Mouse (Mus musculus): ENCODE measurements around the gene Klhdc2.
A peak's percentile ranks its signal among the peaks of the same experiment; 100 is the strongest.

Klhdc2 gene

DNA sequence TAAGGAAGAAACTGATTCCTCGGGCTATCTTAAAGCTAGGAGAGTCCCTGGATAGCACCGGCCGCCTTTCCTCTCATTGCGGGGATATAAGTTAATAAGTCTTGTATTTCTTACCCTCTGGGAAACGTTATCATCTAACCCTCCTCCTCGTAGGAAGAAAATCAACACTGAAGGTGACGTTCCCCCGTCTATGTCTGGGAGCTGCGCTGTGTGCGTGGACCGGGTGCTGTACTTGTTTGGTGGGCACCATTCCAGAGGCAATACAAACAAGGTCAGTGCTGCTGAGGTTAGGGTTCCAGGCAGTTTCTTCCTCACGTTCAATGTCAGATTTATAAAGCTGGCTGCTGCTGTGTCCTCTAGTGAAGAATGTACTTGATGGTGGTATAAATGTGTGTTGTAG, 5.7 kb downstream of the Klhdc2 start:
- DNase-seq = no peak

GRCm38 (mm10) chr12:69304051-69304450, 7.6 kb downstream of the Klhdc2 start:
- no peak for DNase-seq

DNA sequence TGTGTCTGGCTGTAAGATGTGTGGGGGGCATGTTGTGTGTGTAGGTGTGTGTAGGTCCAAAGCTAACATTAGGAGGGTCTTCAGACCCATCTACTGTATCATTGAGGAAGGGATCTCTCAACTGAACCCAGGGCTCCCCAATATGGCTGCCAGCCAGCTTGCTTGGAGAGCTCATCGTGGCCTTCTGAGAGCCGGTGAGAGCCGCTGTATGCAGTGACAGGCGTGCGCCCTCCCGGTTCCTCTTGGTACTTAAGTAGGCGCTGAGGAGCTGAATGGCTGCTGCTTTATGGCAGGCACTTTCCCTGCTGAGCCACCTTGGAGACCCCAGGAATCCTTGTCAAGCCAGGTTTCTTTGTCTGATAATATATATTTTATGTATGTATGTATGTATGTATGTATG, 9.9 kb downstream of the Klhdc2 start:
- no peak for DNase-seq

DNA sequence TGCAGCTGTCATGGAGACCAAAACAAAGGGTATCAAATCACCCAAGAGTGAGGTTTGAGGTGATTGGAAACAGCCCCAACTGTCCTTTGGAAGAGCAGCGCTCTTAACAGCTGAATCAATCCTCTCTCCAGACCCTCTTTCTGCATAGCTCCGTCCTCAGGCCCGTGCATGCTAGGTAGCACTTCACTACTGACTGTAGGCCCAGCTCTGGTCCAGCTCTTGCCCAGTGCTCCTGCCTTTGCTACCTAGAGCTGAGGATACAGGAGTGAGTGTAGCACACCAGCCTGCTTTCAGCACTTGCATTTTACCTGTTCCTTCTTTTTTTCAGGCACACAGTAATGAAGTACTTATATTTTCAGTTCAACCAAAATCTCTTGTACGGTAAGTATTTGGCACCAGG, 13.2 kb downstream of the Klhdc2 start:
- no peak for DNase-seq

- no peak for DNase-seq
Measured at GRCm38 (mm10) chr12:69318431-69318830, 21.9 kb downstream of the Klhdc2 start.

DNA sequence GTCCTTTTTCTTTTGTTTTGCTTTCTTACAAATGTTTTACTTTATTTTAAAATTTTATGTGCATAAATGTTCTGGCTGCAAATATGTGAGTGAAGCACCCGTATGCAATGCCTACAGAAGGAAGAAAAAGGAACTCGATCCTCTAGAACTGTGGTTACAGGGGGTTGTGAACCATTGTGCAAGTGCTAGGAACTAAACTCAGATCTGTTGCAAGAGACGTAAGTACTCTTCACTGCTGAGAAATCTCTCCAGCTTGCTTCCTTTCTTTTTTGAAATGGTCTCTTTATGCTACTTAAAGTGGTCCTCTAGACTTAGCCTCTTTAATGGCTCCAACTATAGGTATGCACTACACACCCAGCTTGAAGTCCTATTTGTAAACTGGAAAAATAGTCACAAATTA, 34.7 kb downstream of the Klhdc2 start:
- DNase-seq = no peak

- no peak for DNase-seq
Measured at GRCm38 (mm10) chr12:69332147-69332546, 35.7 kb downstream of the Klhdc2 start.

DNA sequence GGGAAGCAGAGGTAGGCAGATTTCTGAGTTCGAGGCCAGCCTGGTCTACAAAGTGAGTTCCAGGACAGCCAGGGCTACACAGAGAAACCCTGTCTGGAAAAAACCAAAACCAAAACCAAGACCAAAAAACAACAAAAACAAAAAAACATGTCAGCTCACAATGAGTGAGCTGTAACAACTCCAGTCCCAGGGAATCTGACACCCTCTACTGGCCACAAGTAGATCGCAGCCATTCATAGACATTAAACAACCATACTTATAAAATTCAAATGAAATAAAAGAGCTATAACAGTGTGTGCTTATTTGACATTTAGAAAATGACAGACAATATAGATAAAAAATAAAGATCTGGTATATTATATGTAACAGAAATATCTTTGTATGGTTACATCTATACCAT, 37.1 kb downstream of the Klhdc2 start:
- peak; percentile 38 to 53 for DNase-seq

GRCm38 (mm10) chr12:69349928-69350327, 53.4 kb downstream of the Klhdc2 start:
- no peak for DNase-seq

GRCm38 (mm10) chr12:69351685-69352084, 55.2 kb downstream of the Klhdc2 start:
- DNase-seq = no peak

DNA sequence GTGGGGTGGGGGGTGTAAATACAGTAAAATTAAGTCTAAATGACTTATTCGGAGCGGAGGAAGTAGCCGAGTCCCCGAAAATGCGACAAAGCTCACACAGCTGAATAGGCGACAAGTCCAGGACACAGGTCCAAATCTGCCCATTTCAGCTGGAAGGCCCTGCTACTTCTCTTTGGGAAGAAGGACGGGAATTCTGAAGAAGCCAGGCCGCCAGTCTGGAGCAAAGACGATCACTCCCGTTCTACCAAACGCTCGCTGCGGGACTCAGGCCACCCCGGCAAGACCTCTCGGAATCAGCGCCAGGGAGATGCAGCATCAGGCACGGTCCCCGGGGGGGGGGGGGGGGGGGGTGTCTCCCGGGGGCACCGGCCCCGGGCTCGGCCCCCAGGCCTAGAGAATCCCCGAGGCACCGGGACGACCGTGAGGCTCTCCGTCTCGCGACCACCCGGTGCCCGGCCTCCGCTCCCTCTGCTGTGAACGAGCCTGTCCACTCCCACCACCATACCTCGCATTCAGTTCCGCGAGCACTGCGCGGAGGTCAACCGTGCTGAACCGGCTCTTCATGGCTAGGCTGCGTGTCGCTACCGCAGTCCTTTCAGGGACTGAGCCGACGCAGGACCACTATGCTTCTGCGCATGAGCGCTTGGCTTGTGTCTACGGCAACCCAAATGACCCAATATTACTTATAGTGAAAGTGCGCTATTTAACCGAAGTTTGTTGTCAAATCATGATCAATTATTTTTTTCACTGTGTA, 60.2 kb downstream of the Klhdc2 start, which contains the start of gene Nemf:
Nemf (minus strand) TSS at position 620 of the 754 bp plus-strand sequence.
- DNase-seq = peak; percentile 87 to 91

GRCm38 (mm10) chr12:69357300-69357646, 60.8 kb downstream of the Klhdc2 start:
- DNase-seq = no peak

Data from cerebellum, postnatal 10 days (tissue).